Mouse (Mus musculus): ENCODE data around the gene Smim12. TPM values are rescaled to one million over a fixed set of nuclear protein-coding genes. Genes with fewer than 3 reads are reported as not detected.

Gene Smim12
- total and polyA plus RNA-seq, 3 experiments, result 30.9 to 33.6 (median 31.3) TPM

DNA sequence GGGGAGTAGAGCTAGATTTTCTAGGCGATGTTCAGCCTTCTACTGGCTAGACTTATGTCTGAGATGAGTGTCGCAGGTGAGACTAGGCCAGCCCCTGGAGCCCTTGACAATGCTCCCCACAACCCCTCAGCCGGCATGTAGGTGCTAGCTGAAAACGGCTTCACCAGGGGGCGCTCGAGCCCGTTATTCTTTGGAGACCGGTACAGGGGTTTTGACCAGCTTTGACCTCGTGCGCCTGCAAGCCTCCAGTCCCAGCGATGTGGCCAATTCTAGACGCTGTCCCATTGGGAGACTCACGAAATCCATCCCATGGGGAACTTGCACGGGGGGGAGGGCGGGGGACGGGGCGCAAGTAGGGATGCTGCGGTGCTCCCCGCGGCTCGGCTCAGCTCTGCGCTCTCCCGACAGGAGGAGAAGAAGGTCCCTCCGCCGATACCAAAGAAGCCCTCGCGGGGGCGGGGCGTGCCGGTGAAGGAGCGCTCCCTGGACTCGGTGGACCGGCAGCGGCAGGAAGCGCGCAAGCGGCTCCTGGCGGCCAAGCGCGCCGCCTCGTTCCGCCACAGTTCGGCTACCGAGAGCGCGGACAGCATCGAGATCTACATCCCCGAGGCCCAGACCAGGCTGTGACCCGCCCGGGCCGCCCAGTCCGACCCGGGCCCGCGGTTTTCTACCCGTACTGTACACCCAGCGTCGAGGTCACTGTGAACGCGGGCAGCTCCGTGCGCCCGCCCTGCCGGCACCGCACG, 7.7 kb upstream of the Smim12 start:
- Histone ChIP-seq H3K27ac (ENCODE audit: insufficient read depth, low read depth) (no peak overlapping the region), H3K4me1 (ENCODE audit: control insufficient read depth in 1 of 2, insufficient read depth in 2 of 2) (peaks cover 3 to 6% of the 10 kb centered on the region in 2 experiments; a peak in 3 of 4 replicates), H3K27me3 (replicated peaks) (peaks cover 77% of the 10 kb centered on the region), H3K9me3 (replicated peaks; ENCODE audit: low read length) (no peaks in the 10 kb centered on the region), H3K4me3 (replicated peaks in 1 of 3; ENCODE audit: low read depth in 2 of 3, low read length in 2 of 3, poor library complexity in 1 of 3) (peak overlapping the region; percentile 20 to 59 (median 49)), H3K36me3 (replicated peaks in 1 of 2; ENCODE audit: control insufficient read depth in 1 of 2, insufficient read depth in 1 of 2, low read length in 1 of 2) (no peaks in the 10 kb centered on the region), H3K79me2 (replicated peaks; ENCODE audit: control insufficient read depth, extremely low read depth, insufficient read depth, poor library complexity, severe bottlenecking) (no peaks in the 10 kb centered on the region), H3K9ac (ENCODE audit: insufficient read depth, low read depth) (peak overlapping the region; percentile 50), H3K4me2 (ENCODE audit: insufficient read depth, low read depth, poor library complexity, severe bottlenecking) (peak overlapping the region; percentile 89)
- DNase-seq (ENCODE audit: extremely low read depth), result peak; percentile 86
- in situ Hi-C loops (cut with MboI; ENCODE audit: low pct_ligation_motif_present, low pct_unique_long_range_greater_than_20kb, low sequenced_read_pairs), result no loop called here
- dilution Hi-C loops (cut with MboI; ENCODE audit: extremely low pct_ligation_motif_present, extremely low pct_unique_long_range_greater_than_20kb, low sequenced_read_pairs), result no loop called here
- TF ChIP-seq TCF12 (IDR thresholded peaks at IDR 0.05; ENCODE audit: low read depth, low read length), result 0 out of 2 replicates have a peak, but pooled peaks have one; percentile 26
- peak; percentile 38; the same call in 1 of the 2 replicates for TF ChIP-seq NELFE (IDR thresholded peaks at IDR 0.05; ENCODE audit: low read depth, low read length)
- TF ChIP-seq ZMIZ1 (IDR thresholded peaks at IDR 0.05; ENCODE audit: low read depth, low read length), result no peak
- no peak for TF ChIP-seq TBP (conservative IDR thresholded peaks at IDR 0.05; ENCODE audit: low read depth, low read length)
- 0 out of 2 replicates have a peak, but pooled peaks have one; percentile 27 for TF ChIP-seq ELF1 (IDR thresholded peaks at IDR 0.05; ENCODE audit: low read depth, low read length)
- peak; percentile 70 for TF ChIP-seq UBTF (IDR thresholded peaks at IDR 0.05; ENCODE audit: low read depth, low read length)
- TF ChIP-seq SIN3A (IDR thresholded peaks at IDR 0.05; ENCODE audit: low read length), result 0 out of 2 replicates have a peak, but pooled peaks have one; percentile 30
- no peak for TF ChIP-seq JUND (conservative IDR thresholded peaks at IDR 0.05; ENCODE audit: low read depth, low read length)
- no peak for TF ChIP-seq MAFK (IDR thresholded peaks at IDR 0.05; ENCODE audit: insufficient replicate concordance, low read length)
- TF ChIP-seq CHD2 (IDR thresholded peaks at IDR 0.05; ENCODE audit: low read length), result no peak
- TF ChIP-seq CTCF (conservative IDR thresholded peaks at IDR 0.05 in 1 of 2, IDR thresholded peaks at IDR 0.05 in 1 of 2; ENCODE audit: low read depth in 2 of 2, low read length in 2 of 2), result peak; percentile 25 to 78; a peak in 2 of 4 replicates
- no peak for TF ChIP-seq ZC3H11A (IDR thresholded peaks at IDR 0.05; ENCODE audit: low read depth, low read length)
- no peak for TF ChIP-seq IRF4 (IDR thresholded peaks at IDR 0.05; ENCODE audit: low read depth, low read length)
- TF ChIP-seq BHLHE40 (IDR thresholded peaks at IDR 0.05; ENCODE audit: low read depth, low read length), result no peak
- no peak for TF ChIP-seq CHD1 (IDR thresholded peaks at IDR 0.05; ENCODE audit: low read depth, low read length)
- TF ChIP-seq MXI1 (IDR thresholded peaks at IDR 0.05; ENCODE audit: low read depth, low read length), result peak; percentile 56; the same call in 1 of the 2 replicates
- no peak for TF ChIP-seq MEF2A (IDR thresholded peaks at IDR 0.05; ENCODE audit: borderline replicate concordance, low read depth, low read length)
- peak; percentile 70 for TF ChIP-seq SMC3 (IDR thresholded peaks at IDR 0.05; ENCODE audit: low read depth, low read length)
- no peak for TF ChIP-seq POLR2AphosphoS2 (IDR thresholded peaks at IDR 0.05; ENCODE audit: low read depth, low read length)
- TF ChIP-seq MAX (IDR thresholded peaks at IDR 0.05; ENCODE audit: low read length), result no peak
- TF ChIP-seq ETS1 (conservative IDR thresholded peaks at IDR 0.05; ENCODE audit: low read depth, low read length), result no peak
- TF ChIP-seq RAD21 (IDR thresholded peaks at IDR 0.05; ENCODE audit: low read depth, low read length), result peak; percentile 54
- no peak for TF ChIP-seq ZNF384 (IDR thresholded peaks at IDR 0.05; ENCODE audit: low read depth, low read length)
- TF ChIP-seq MAZ (IDR thresholded peaks at IDR 0.05; ENCODE audit: low read depth, low read length), result 0 out of 2 replicates have a peak, but pooled peaks have one; percentile 20
- TF ChIP-seq GABPA (IDR thresholded peaks at IDR 0.05; ENCODE audit: insufficient replicate concordance, low read depth, low read length), result no peak
- peak; percentile 25; the same call in 1 of the 2 replicates for TF ChIP-seq HCFC1 (IDR thresholded peaks at IDR 0.05; ENCODE audit: low read depth, low read length)
- TF ChIP-seq POLR2A (IDR thresholded peaks at IDR 0.05; ENCODE audit: low read depth, low read length), result peak; percentile 23; the same call in 1 of the 2 replicates
- no peak for TF ChIP-seq PAX5 (IDR thresholded peaks at IDR 0.05; ENCODE audit: low read length)
- no peak for TF ChIP-seq USF2 (conservative IDR thresholded peaks at IDR 0.05; ENCODE audit: low read depth, low read length)
- no peak for TF ChIP-seq USF1 (IDR thresholded peaks at IDR 0.05; ENCODE audit: low read depth, low read length)
- TF ChIP-seq NRF1 (IDR thresholded peaks at IDR 0.05; ENCODE audit: low read depth, low read length), result no peak
- TF ChIP-seq JUN (IDR thresholded peaks at IDR 0.05; ENCODE audit: insufficient read depth, low read depth, low read length), result no peak
- TF ChIP-seq ZKSCAN1 (IDR thresholded peaks at IDR 0.05; ENCODE audit: borderline replicate concordance, low read depth, low read length), result no peak
- no peak for TF ChIP-seq RCOR1 (conservative IDR thresholded peaks at IDR 0.05; ENCODE audit: low read depth, low read length)
- TF ChIP-seq KAT2A (IDR thresholded peaks at IDR 0.05; ENCODE audit: insufficient replicate concordance, low read length), result no peak
- TF ChIP-seq MYC (IDR thresholded peaks at IDR 0.05; ENCODE audit: low read depth, low read length), result peak; percentile 74; the same call in 1 of the 2 replicates
- no peak for TF ChIP-seq E2F4 (IDR thresholded peaks at IDR 0.05; ENCODE audit: insufficient replicate concordance, low read depth, low read length)
- no peak for TF ChIP-seq EP300 (IDR thresholded peaks at IDR 0.05; ENCODE audit: low read length)

Measured in CH12.LX (cell line).